Mouse (Mus musculus) E14TG2a.4 (cell line): ENCODE results near the gene Nbeal2.

Experiments used
- CTCF ChIP-seq: conservative IDR thresholded peaks from 2 replicates; pipeline ENCODE4 v1.5.1; 2014; ENCODE audit warnings: low read length
- NANOG ChIP-seq: IDR thresholded peaks from 2 replicates; pipeline ENCODE4 v1.6.1; 2014; ENCODE audit warnings: borderline replicate concordance, low read length, mixed read lengths
- POU5F1 ChIP-seq: IDR thresholded peaks from 2 replicates; pipeline ENCODE4 v1.6.1; 2014; ENCODE audit warnings: low read length, borderline replicate concordance

DNA sequence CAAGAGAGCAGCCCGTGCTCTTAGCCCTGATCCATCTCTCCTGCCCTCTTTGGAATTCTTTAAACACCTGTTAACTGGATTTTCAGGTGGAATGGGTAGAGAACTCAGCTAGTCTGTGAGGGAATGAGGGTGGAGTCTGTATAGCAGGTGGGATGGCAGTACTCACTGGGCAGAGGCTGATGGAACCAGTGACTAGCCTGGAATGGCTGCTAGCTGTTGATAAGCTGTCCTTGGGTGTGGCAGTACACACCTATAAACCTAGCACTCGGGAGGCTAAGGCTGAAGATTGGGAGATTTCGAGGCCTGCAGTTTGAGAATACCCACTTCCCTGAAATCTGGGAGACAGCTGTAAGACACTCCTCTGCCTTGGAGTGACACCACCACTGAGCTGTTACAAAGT, 45.6 kb upstream of the Nbeal2 start:
- TF ChIP-seq CTCF (no peak), POU5F1 (no peak), NANOG (no peak)
